Mouse (Mus musculus): ENCODE data around the gene Catsperg1. TPM values are rescaled to one million over a fixed set of nuclear protein-coding genes. Genes with fewer than 3 reads are reported as not detected.

The Catsperg1 gene
- total RNA-seq, 2 experiments from 2014 or later = 1.6 to 1.8 TPM

GRCm38 (mm10) chr7:29170755-29171561 is 42.9 kb downstream of the Catsperg1 start:
- DNase-seq (ENCODE audit: low spot score in 2 of 2) = no peak

DNA sequence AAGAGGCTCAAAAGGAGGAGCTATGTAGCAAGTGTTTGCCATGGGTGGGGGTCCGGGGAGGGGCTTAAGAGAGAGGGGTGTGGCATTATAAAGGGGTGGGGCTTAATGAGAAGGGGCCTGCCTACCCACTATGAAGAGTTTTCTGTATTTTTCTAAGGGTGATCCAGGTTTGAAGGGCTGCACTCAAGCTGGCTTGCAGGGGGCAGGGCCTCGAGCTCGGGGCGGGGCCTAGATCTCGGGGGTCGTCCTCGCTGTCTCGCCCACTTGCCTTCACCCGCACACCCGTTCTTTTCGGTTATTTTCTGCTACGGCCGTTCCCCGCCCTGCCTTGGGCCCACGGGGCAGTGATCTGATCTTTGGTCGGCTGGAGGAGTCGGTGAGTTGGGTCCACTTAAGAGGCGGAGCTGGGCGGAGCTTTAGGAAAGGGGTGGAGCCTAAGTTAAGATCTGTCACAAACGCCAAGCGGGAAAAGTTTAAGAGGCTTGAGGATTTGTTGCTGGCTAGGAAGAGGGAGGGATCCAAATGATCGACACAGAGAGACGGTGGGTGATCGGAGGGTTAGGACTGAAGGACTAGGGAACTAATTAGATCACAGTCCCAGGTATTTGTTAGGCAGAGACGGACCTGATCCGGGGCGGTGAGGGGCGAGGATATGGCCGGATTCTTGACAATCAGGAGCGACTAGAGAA is 43.6 kb downstream of the Catsperg1 start, which contains the start of the genes Ggn and Spred3:
TSS of gene Ggn (plus strand) at position 145 of the 689 bp plus-strand sequence.
TSS of gene Spred3 (minus strand) at position 346 of the 689 bp plus-strand sequence.
- peak; percentile 58 to 59 for DNase-seq (ENCODE audit: low spot score in 2 of 2)

GRCm38 (mm10) chr7:29169231-29170065 is 44.4 kb downstream of the Catsperg1 start:
- DNase-seq (ENCODE audit: low spot score in 2 of 2) = peak; percentile 87 to 88

GRCm38 (mm10) chr7:29168791-29169230 is 45.0 kb downstream of the Catsperg1 start:
- DNase-seq (ENCODE audit: low spot score in 2 of 2) = peak; percentile 55 to 64

GRCm38 (mm10) chr7:29168121-29168695 is 45.6 kb downstream of the Catsperg1 start:
- no peak for DNase-seq (ENCODE audit: low spot score in 2 of 2)

DNA sequence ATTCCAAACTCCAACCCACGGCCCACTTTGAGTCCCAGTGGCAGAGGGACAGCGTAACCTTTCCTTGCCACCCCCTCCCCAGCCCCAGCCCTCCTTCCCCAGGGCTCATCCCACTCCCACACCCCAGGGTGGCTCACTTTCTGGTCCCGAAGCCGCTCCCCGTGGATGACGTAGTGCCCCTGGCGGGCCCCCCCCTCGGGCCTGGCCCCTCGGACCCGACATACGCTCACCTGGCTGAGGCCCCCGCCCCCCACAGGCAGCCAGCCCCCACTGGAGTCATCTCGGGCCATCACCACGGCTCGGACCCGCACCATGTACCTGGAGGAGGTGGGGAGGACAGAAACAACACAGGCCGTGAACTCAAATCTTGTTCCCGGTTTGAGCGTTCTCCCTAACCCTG is 46.2 kb downstream of the Catsperg1 start:
- DNase-seq (ENCODE audit: low spot score in 2 of 2) = no peak

- DNase-seq (ENCODE audit: low spot score in 2 of 2) = no peak
Observed at GRCm38 (mm10) chr7:29162750-29163525, 50.9 kb downstream of the Catsperg1 start.

- no peak for DNase-seq (ENCODE audit: low spot score in 2 of 2)
Observed at GRCm38 (mm10) chr7:29162294-29162693, 51.5 kb downstream of the Catsperg1 start.

GRCm38 (mm10) chr7:29158264-29158663 is 55.6 kb downstream of the Catsperg1 start:
- DNase-seq (ENCODE audit: low spot score in 2 of 2) = no peak

- peak; percentile 80 to 81 for DNase-seq (ENCODE audit: low spot score in 2 of 2)
Observed at GRCm38 (mm10) chr7:29155838-29156782, 57.7 kb downstream of the Catsperg1 start, which contains the start of gene Fam98c. Gene Fam98c (minus strand): TSS chr7:29156234.

DNA sequence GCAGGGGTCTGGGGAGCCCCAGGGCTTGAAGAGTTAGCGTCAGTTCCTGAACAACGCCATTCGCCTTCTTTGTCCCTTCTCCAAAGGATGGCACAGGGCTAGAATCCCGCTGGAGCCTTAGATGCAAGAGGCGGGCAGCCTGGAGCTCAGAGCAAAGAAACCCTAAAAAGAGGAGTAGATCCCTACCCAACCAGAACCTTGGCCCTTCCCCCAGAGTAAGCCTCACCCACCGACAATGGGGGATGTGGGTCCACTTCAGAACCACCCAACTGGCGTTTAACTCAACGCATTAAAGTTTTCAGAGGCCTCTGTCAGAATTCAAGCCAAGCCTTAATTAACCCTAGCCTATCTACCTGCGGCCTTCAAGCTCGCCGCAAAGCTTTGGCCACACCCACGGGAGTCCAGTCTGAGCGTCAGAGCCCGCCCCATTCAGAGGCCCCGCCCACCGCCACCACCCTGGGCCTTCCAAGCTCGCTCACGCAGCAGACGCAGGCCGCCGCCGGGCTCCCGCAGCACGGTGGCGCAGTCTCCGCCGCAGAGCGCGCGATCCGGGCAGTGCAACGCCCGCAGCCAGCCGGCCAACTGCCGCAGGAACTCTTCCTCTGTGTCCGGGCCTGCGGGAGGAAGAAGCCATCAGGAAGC is 58.5 kb downstream of the Catsperg1 start:
- peak; percentile 82 to 90 for DNase-seq (ENCODE audit: low spot score in 2 of 2)

- no peak for DNase-seq (ENCODE audit: low spot score in 2 of 2)
Observed at GRCm38 (mm10) chr7:29154018-29154720, 59.7 kb downstream of the Catsperg1 start.

GRCm38 (mm10) chr7:29151486-29151885 is 62.3 kb downstream of the Catsperg1 start:
- DNase-seq (ENCODE audit: low spot score in 2 of 2) = no peak

GRCm38 (mm10) chr7:29148771-29149170 is 65.1 kb downstream of the Catsperg1 start:
- DNase-seq (ENCODE audit: low spot score in 2 of 2) = no peak

- DNase-seq (ENCODE audit: low spot score in 2 of 2) = no peak
Observed at GRCm38 (mm10) chr7:29146625-29147367, 67.0 kb downstream of the Catsperg1 start.

GRCm38 (mm10) chr7:29144006-29144405 is 69.8 kb downstream of the Catsperg1 start:
- DNase-seq (ENCODE audit: low spot score in 2 of 2) = no peak

- no peak for DNase-seq (ENCODE audit: low spot score in 2 of 2)
Observed at GRCm38 (mm10) chr7:29141416-29141815, 72.4 kb downstream of the Catsperg1 start.

Data from layer of hippocampus, postnatal 14 days (tissue).